8 mouse cellular contexts compared by ENCODE assay signal in the genomic region with DNA sequence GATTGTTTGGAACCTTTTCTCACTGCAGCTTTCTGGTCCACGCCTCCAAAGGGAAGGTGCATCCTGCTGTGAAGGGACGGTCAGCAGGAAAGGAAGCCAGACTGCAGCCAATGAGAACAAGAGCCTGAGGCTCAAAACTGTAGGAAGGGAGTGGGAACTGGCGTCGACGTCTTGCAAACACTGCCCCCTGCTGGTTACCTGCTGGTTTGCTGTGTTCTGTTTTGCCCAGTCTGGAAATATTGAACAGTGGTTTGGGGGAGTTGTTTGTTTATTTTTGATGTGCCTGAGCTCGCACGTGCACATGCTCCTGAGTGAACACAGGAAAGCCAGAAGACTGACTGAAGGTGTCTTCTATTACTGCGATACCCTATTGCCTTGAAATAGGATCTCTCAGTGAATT. TPM values are rescaled to one million over a fixed set of nuclear protein-coding genes. Genes with fewer than 3 reads are reported as not detected.
DNase-seq lines count a peak whose midpoint lies in the region; ATAC-seq and TF ChIP-seq lines count a peak whose summit lies in the region.

No protein-coding gene starts in this region.

- no peak overlapping the region for H3K4me2 ChIP-seq in lung, postnatal 0 days (replicated peaks; ENCODE audit: low read depth, low read length)

- H3K27me3 ChIP-seq in lung, postnatal 0 days (replicated peaks; ENCODE audit: insufficient read depth, low read length), result no peaks in the 10 kb centered on the region

- peak; percentile 87 for TF ChIP-seq CTCF in bone marrow, adult 2 months (IDR thresholded peaks at IDR 0.05; ENCODE audit: control insufficient read depth, insufficient read depth, low read length)
- peak; percentile 92 for TF ChIP-seq CTCF in lung, postnatal 0 days (IDR thresholded peaks at IDR 0.05)

- intact Hi-C loops in heart, postnatal 25 days (cut with DNase I), result loop anchor here (1.0 to 5.0 kb wide), 4 partner anchors 127 to 595 kb away; a partner anchor contains a TSS

- H3K4me1 ChIP-seq in bone marrow, adult 2 months (ENCODE audit: control insufficient read depth, insufficient read depth, low read length), result no peaks in the 10 kb centered on the region; the same call in 1 of the 2 replicates
- H3K4me1 ChIP-seq in lung, postnatal 0 days (ENCODE audit: insufficient read depth, low read depth, low read length), result no peaks in the 10 kb centered on the region

- H3K4me3 ChIP-seq in bone marrow, adult 2 months (replicated peaks; ENCODE audit: control insufficient read depth, low read depth, low read length), result no peak overlapping the region
- H3K4me3 ChIP-seq in lung, postnatal 0 days (ENCODE audit: low read depth, low read length), result no peak overlapping the region

- ATAC-seq in erythroid progenitor cell, adult 5-6 weeks (replicated peaks; ENCODE audit: low FRiP score, poor library complexity, severe bottlenecking), result 0 out of 2 replicates have a peak, but pooled peaks have one; percentile 39
- peak; percentile 79 for ATAC-seq in lung, postnatal 0 days

- no peak overlapping the region for H3K27ac ChIP-seq in bone marrow, adult 2 months (ENCODE audit: control insufficient read depth, insufficient read depth, low read depth, low read length, poor library complexity)
- no peak overlapping the region for H3K27ac ChIP-seq in lung, postnatal 0 days (ENCODE audit: low read length)

- H3K9ac ChIP-seq in lung, postnatal 0 days (replicated peaks; ENCODE audit: low read depth), result no peak overlapping the region

- no peaks in the 10 kb centered on the region for H3K36me3 ChIP-seq in lung, postnatal 0 days (ENCODE audit: insufficient read depth, low read length)

- 5% methylated on average over 8 of the region's 8 CpGs for WGBS in bone marrow, adult 2 months
- 8% methylated on average over 8 of the region's 8 CpGs for WGBS in lung, postnatal 0 days

- no peak for TF ChIP-seq POLR2A in bone marrow, adult 2 months (IDR thresholded peaks at IDR 0.05; ENCODE audit: borderline replicate concordance, control insufficient read depth, low read depth, low read length)

- H3K9me3 ChIP-seq in lung, postnatal 0 days (ENCODE audit: low read length), result no peaks in the 10 kb centered on the region

- peak; percentile 91 for DNase-seq in CD4-positive, CD25-positive, alpha-beta regulatory T cell, adult 2 months (ENCODE audit: low read depth, low spot score)
- peak; percentile 57 for DNase-seq in heart, postnatal 25 days (ENCODE audit: low spot score)
- DNase-seq in layer of hippocampus, adult 18-20 months (ENCODE audit: low spot score in 2 of 2), result peak; percentile 42 to 85
- DNase-seq in lung, postnatal 0 days (ENCODE audit: low spot score), result peak; percentile 87
- DNase-seq in ovary, postnatal 36 days (ENCODE audit: low spot score), result peak; percentile 73
- peak; percentile 57 to 91 for DNase-seq in thymus, postnatal 10 days (ENCODE audit: low spot score in 2 of 2)

- TF ChIP-seq EP300 in lung, postnatal 0 days (IDR thresholded peaks at IDR 0.05), result no peak

RNA-seq across cellular contexts. Expression of a gene that starts 1.4 kb away (rescaled TPM):
- 15.3 and 36.7 TPM in 2 replicates for polyA plus RNA-seq in bone marrow, adult 2 months (2011; ENCODE audit: insufficient read depth, insufficient read length, low replicate concordance, missing spikeins)
- 8.8 and 14.1 TPM in 2 replicates for total RNA-seq in erythroid progenitor cell, adult 5-6 weeks (2015; ENCODE audit: low replicate concordance)
- total RNA-seq in erythroid progenitor cell, adult 5-6 weeks (2017; ENCODE audit: low replicate concordance), result 4.4 and 7.1 TPM in 2 replicates
- under 1 TPM; 0.50 to 0.88 TPM for total RNA-seq in heart, postnatal 25 days (2021)
- total RNA-seq in layer of hippocampus, adult 18-20 months (2021), result not detected
- 0.31 and 0.61 TPM in 2 replicates for polyA plus RNA-seq in lung, postnatal 0 days (2015; fragmentation: Nextera tagmentation; extraction: Ambion mirVana)

RNA-seq across cellular contexts. Expression of a gene that starts 26.0 kb away (rescaled TPM):
- 4.7 and 7.9 TPM in 2 replicates for polyA plus RNA-seq in bone marrow, adult 2 months (2011; ENCODE audit: insufficient read depth, insufficient read length, low replicate concordance, missing spikeins)
- total RNA-seq in erythroid progenitor cell, adult 5-6 weeks (2015; ENCODE audit: low replicate concordance), result 8.0 and 23.4 TPM in 2 replicates
- 2.8 and 4.2 TPM in 2 replicates for total RNA-seq in erythroid progenitor cell, adult 5-6 weeks (2017; ENCODE audit: low replicate concordance)
- total RNA-seq in heart, postnatal 25 days (2021), result 1 to 10 TPM; 6.1 to 6.8 TPM
- total RNA-seq in layer of hippocampus, adult 18-20 months (2021), result under 1 TPM; 0.62 to 0.99 TPM
- polyA plus RNA-seq in lung, postnatal 0 days (2015; fragmentation: Nextera tagmentation; extraction: Ambion mirVana), result 36.5 and 49.8 TPM in 2 replicates

RNA-seq across cellular contexts. Expression of a gene that starts 33.2 kb away (rescaled TPM):
- 19.3 and 26.4 TPM in 2 replicates for polyA plus RNA-seq in bone marrow, adult 2 months (2011; ENCODE audit: insufficient read depth, insufficient read length, low replicate concordance, missing spikeins)
- 4.3 and 7.1 TPM in 2 replicates for total RNA-seq in erythroid progenitor cell, adult 5-6 weeks (2015; ENCODE audit: low replicate concordance)
- 3.6 and 4.3 TPM in 2 replicates for total RNA-seq in erythroid progenitor cell, adult 5-6 weeks (2017; ENCODE audit: low replicate concordance)
- 1 to 10 TPM; 8.5 to 9.8 TPM for total RNA-seq in heart, postnatal 25 days (2021)
- 1 to 10 TPM; 1.4 to 1.9 TPM for total RNA-seq in layer of hippocampus, adult 18-20 months (2021)
- polyA plus RNA-seq in lung, postnatal 0 days (2015; fragmentation: Nextera tagmentation; extraction: Ambion mirVana), result 61.8 and 74.6 TPM in 2 replicates

RNA-seq across cellular contexts. Expression of a gene that starts 53.6 kb away (rescaled TPM):
- 3.6 and 5.2 TPM in 2 replicates for polyA plus RNA-seq in bone marrow, adult 2 months (2011; ENCODE audit: insufficient read depth, insufficient read length, low replicate concordance, missing spikeins)
- 6.1 and 10.5 TPM in 2 replicates for total RNA-seq in erythroid progenitor cell, adult 5-6 weeks (2015; ENCODE audit: low replicate concordance)
- total RNA-seq in erythroid progenitor cell, adult 5-6 weeks (2017; ENCODE audit: low replicate concordance), result 4.0 TPM in 1 of 2 replicates, not detected in the other
- under 1 TPM in 1 of 2 experiments, not detected in 1; 0.39 TPM for total RNA-seq in heart, postnatal 25 days (2021)
- not detected for total RNA-seq in layer of hippocampus, adult 18-20 months (2021)
- 0.14 and 0.21 TPM in 2 replicates for polyA plus RNA-seq in lung, postnatal 0 days (2015; fragmentation: Nextera tagmentation; extraction: Ambion mirVana)

RNA-seq across cellular contexts. Expression of a gene that starts 53.6 kb away (rescaled TPM):
- 15.2 TPM in 1 of 2 replicates, not detected in the other for polyA plus RNA-seq in bone marrow, adult 2 months (2011; ENCODE audit: insufficient read depth, insufficient read length, low replicate concordance, missing spikeins)
- not detected in 2 replicates for total RNA-seq in erythroid progenitor cell, adult 5-6 weeks (2015; ENCODE audit: low replicate concordance)
- total RNA-seq in erythroid progenitor cell, adult 5-6 weeks (2017; ENCODE audit: low replicate concordance), result 1.9 and 23.4 TPM in 2 replicates
- 1 to 10 TPM; 1.8 to 5.3 TPM for total RNA-seq in heart, postnatal 25 days (2021)
- total RNA-seq in layer of hippocampus, adult 18-20 months (2021), result 1 to 10 TPM in 1 of 2 experiments, not detected in 1; 1.9 TPM
- 2.2 and 6.0 TPM in 2 replicates for polyA plus RNA-seq in lung, postnatal 0 days (2015; fragmentation: Nextera tagmentation; extraction: Ambion mirVana)
